Mouse (Mus musculus) forebrain, embryonic 15.5 days (tissue): ENCODE data around the gene Cstl1. TPM values are rescaled to one million over a fixed set of nuclear protein-coding genes. Genes with fewer than 3 reads are reported as not detected.
"Not testable (repeated sequence)": the region's sequence is repeated elsewhere in the genome, so short reads cannot be mapped to it uniquely, and the experiment has no call there.

Source experiments
- ATAC-seq: fragments of 200-750 bp; cut with Nextera tagmentation; replicated peaks from 2 replicates; pipeline ENCODE4 v1.8.0; 2017; ENCODE audit warnings: mild to moderate bottlenecking, moderate TSS enrichment, moderate library complexity
- H3K27ac ChIP-seq: fragments of 300-500 bp; sonication (generic); replicated peaks from 2 replicates; pipeline ENCODE4 v1.5.1; 2015; ENCODE audit warnings: mild to moderate bottlenecking, inconsistent platforms
- H3K27me3 ChIP-seq: fragments of 300-500 bp; sonication (generic); 2 replicates; pipeline ENCODE4 v1.6.1; 2015; ENCODE audit warnings: inconsistent platforms
- H3K36me3 ChIP-seq: fragments of 300-500 bp; sonication (generic); 2 replicates; pipeline ENCODE4 v1.6.1; 2015; ENCODE audit warnings: mild to moderate bottlenecking, inconsistent platforms
- H3K4me1 ChIP-seq: fragments of 300-500 bp; sonication (generic); 2 replicates; pipeline ENCODE4 v1.6.1; 2015; ENCODE audit warnings: inconsistent platforms
- H3K4me2 ChIP-seq: fragments of 300-500 bp; sonication (generic); replicated peaks from 2 replicates; pipeline ENCODE4 v1.6.1; 2015; ENCODE audit warnings: mild to moderate bottlenecking, inconsistent platforms
- H3K4me3 ChIP-seq: fragments of 300-500 bp; sonication (generic); 2 replicates; pipeline ENCODE4 v1.5.1; 2015; ENCODE audit warnings: mild to moderate bottlenecking, inconsistent platforms
- H3K9ac ChIP-seq: fragments of 300-500 bp; sonication (generic); replicated peaks from 2 replicates; pipeline ENCODE4 v1.6.1; 2015; ENCODE audit warnings: mild to moderate bottlenecking, inconsistent platforms
- H3K9me3 ChIP-seq: fragments of 300-500 bp; sonication (generic); 2 replicates; pipeline ENCODE4 v1.6.1; 2016; ENCODE audit warnings: inconsistent platforms
- WGBS: fragments of 180-500 bp; shearing (Covaris S2); methylation state at CpG from one replicate; pipeline ENCODE4 v1.1.7; 2015; ENCODE audit warnings: mixed read lengths; 5-methylcytosine and 5-hydroxymethylcytosine counted together
- polyA plus RNA-seq: library from polyadenylated mRNA; unstranded; fragments of >200 nt; fragmentation: Nextera tagmentation; extraction: Ambion mirVana; gene quantifications from 2 replicates; pipeline ENCODE4 v1.2.1, GENCODE M21; 2015

Cstl1 gene
- polyA plus RNA-seq, 1 experiment from 2014 or later, result not detected

DNA sequence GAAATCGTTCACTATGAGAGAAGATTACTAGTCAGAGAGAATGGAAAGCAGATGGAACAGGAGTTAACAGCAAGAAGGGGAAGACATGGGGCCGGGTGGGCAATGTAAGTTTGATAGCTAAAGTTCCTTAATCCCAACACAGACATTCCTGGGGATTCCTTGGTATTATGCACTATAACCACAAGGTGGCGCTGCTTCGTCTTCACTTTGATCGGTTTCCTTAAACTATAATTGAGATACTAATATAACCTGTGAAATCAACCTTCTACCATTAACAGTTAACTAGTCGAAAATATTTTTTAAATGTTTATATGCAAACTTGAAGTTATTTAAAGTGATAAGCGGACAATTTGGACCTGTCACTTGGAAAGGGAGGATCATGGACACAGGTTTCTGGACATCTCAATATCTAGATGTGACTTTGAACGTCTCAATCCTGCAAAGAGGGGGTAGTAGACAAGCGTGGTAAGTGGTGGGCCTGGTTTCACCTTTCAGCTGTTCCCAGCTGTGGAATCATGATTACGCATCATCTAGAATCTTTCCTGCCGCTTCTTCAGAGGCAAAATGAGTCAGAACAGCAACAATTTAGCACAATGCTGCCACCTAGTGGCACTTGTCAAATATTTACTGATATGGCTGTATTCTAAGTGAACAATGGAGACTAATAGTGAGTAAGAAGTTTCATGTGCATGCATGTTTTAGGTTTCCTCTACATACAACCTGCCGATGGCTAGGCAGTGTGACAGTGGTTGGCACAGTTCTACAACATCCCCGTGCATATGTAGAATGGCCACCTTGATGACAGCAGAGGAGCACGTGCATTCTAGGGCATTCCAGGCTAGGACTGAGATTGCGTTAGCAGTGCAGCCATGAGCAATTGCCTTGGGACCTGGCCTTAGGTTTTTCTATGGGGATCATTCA lies 2.0 kb downstream of the Cstl1 start:
- Histone ChIP-seq H3K4me2 (peak overlapping the region; percentile 51), H3K9ac (peak overlapping the region; percentile 34; the same call in 1 of the 2 replicates), H3K27me3 (no peaks in the 10 kb centered on the region), H3K4me3 (peak overlapping the region; percentile 32), H3K4me1 (peaks cover 2% of the 10 kb centered on the region; the same call in 1 of the 2 replicates), H3K36me3 (no peaks in the 10 kb centered on the region), H3K9me3 (no peaks in the 10 kb centered on the region), H3K27ac (no peak overlapping the region)
- WGBS, result 17% methylated on average over 15 of the region's 15 CpGs
- ATAC-seq, result peak; percentile 87

DNA sequence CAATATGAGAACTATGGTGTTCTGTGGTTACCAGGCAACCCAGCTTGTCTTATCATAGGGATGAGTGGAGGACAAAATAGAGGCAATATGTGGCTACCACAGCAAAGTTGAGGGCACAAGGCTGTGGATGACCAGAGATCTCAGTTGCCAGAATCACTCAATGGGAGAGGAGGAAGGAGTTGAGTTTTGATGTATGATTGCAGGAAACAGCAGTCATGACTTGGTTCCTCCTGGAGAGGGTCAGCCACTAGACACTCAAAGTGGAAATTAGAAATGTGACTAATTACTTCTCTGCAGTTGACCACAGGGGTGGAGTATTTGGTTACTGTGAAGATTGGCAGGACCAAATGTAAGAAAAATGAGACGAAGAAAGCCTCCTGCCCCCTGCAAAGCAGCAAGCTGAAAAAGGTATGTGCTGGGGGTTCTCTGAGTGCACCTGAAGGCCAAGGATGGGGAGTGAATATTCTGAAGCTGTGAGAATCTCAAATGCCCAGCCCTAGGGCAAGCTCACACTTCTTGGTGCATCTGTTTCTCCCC lies 4.2 kb downstream of the Cstl1 start:
- H3K4me1 ChIP-seq, result peaks cover 2% of the 10 kb centered on the region; the same call in 1 of the 2 replicates
- 65% methylated on average over 1 of the region's 1 CpGs for WGBS
- H3K36me3 ChIP-seq, result no peaks in the 10 kb centered on the region
- no peak overlapping the region for H3K9ac ChIP-seq
- H3K4me2 ChIP-seq, result no peak overlapping the region
- no peak overlapping the region for H3K4me3 ChIP-seq
- no peaks in the 10 kb centered on the region for H3K9me3 ChIP-seq
- H3K27me3 ChIP-seq, result no peaks in the 10 kb centered on the region
- no peak for ATAC-seq
- H3K27ac ChIP-seq, result no peak overlapping the region

DNA sequence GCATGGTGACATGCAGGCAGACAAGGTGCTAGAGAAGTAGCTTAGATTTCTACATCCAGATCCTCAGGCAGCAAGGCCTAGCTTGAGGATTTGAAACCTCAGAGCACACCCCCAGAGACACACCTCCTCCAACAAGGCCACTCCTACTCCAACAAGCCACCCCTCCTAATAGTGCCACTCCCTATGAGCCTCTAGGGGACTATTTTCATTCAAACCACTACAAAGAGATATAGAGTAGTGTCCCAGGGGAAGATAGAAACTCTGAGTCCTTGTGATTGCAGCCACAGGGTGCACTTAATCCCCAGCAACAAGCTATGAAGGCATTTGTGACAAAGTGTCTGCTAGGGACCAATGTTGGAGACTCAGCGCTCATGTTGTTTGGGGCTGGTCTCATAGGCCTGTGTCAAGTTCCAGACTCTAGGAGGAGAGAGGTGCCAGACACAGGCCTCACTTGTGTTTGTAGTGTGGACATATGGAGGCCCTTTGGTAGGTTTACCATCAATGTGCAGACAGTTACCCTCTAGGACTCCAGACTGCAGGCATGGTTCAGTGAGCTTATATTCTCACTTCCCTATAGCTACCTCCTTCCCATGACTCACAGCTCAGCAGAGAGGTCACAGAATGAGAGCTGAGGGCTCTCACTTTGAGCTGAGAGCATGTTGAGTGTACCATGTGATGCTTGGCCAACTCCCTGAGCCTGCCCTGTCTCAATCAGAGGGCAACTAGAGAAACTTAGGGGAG lies 13.7 kb downstream of the Cstl1 start:
- Histone ChIP-seq H3K4me3 (no peak overlapping the region), H3K4me1 (no peaks in the 10 kb centered on the region), H3K27ac (no peak overlapping the region), H3K9ac (no peak overlapping the region), H3K4me2 (no peak overlapping the region), H3K27me3 (no peaks in the 10 kb centered on the region), H3K9me3 (no peaks in the 10 kb centered on the region), H3K36me3 (no peaks in the 10 kb centered on the region)
- 93% methylated on average over 1 of the region's 1 CpGs for WGBS
- no peak for ATAC-seq

DNA sequence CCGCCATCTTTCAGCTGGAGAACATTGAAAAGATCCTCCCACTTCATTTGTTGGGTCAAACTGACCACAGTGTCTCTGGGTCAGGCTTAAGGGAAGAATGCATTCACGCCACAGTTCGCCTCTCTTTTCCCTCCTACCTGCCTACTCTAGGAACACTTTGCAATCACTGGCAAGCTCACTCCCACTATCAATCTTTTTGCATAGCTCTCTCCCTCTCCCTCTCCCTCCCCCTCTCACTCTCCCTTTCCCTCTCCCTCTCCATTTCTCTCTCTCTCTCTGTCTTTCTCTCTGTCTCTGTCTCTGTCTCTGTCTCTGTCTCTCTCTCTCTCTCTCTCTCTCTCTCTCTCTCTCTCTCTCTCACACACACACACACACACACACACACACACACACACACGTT lies 21.2 kb downstream of the Cstl1 start, which contains the start of gene Cst11:
Gene Cst11 (minus strand): TSS at position 101 of the 400 bp plus-strand sequence.
- H3K4me2 ChIP-seq, H3K27ac ChIP-seq, ATAC-seq, H3K36me3 ChIP-seq, H3K4me3 ChIP-seq, H3K27me3 ChIP-seq, H3K9ac ChIP-seq, H3K9me3 ChIP-seq, H3K4me1 ChIP-seq: not testable (repeated sequence)
- WGBS, result 83% methylated on average over 4 of the region's 4 CpGs

DNA sequence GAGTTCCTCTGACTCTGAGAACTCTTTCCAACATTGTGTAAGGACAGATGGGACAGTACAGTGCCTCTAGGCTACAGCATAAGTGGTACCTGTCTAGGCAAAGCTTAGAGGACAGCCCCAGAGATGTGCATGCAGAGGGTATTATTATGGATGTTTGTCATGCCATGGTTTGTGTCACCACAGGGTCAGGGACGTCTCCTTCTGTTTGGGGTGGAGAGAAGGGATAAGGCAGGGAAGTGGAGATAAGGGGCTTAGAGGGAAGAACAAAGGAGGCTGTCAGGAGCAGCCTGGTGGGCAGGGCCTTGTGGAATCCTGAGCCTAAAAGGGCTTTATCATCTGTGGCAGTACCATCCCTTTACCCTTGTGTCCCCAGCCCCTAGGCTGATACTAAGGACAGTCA lies 31.6 kb downstream of the Cstl1 start, which contains the start of gene 8030411F24Rik:
Gene 8030411F24Rik (plus strand): TSS at position 301 of the 400 bp plus-strand sequence.
- Histone ChIP-seq H3K9ac (no peak within 1 kb of the TSS), H3K4me3 (no peak within 1 kb of the TSS), H3K4me2 (no peak within 1 kb of the TSS), H3K27me3 (no peaks in the 10 kb centered on the region), H3K36me3 (no peaks in the 10 kb centered on the region), H3K4me1 (no peaks in the 10 kb centered on the region), H3K27ac (no peak within 1 kb of the TSS), H3K9me3 (no peaks in the 10 kb centered on the region)
- WGBS, result 15% methylated on average over 1 of the region's 1 CpGs
- no peak for ATAC-seq

DNA sequence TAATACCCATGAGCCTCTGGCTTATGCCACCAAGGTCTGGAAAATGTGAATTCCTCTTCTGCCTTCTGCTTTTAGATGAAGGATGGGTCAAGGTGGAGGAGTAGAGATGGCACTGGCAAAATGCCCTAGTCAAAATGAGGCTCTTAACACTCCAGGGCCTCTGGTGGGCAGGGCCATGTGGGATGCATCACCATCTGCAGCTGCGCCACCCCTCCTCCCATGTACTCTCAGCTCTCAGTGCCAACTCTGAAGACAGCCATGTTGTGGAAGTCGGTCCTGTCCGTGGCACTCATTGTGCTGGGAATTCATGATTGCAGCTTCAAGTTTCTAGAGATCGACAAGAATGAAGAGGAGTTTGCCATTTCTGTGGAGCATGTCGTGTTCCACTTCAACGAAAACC lies 39.0 kb downstream of the Cstl1 start, which contains the start of gene Cst12:
Gene Cst12 (plus strand): TSS at position 220 of the 400 bp plus-strand sequence.
- H3K9me3 ChIP-seq, result no peaks in the 10 kb centered on the region
- WGBS, result 92% methylated on average over 6 of the region's 6 CpGs
- H3K27me3 ChIP-seq, result no peaks in the 10 kb centered on the region
- no peak within 1 kb of the TSS for H3K27ac ChIP-seq
- no peak for ATAC-seq
- no peak within 1 kb of the TSS for H3K4me3 ChIP-seq
- no peak within 1 kb of the TSS for H3K4me2 ChIP-seq
- no peak within 1 kb of the TSS for H3K9ac ChIP-seq
- H3K36me3 ChIP-seq, result no peaks in the 10 kb centered on the region
- no peaks in the 10 kb centered on the region for H3K4me1 ChIP-seq

DNA sequence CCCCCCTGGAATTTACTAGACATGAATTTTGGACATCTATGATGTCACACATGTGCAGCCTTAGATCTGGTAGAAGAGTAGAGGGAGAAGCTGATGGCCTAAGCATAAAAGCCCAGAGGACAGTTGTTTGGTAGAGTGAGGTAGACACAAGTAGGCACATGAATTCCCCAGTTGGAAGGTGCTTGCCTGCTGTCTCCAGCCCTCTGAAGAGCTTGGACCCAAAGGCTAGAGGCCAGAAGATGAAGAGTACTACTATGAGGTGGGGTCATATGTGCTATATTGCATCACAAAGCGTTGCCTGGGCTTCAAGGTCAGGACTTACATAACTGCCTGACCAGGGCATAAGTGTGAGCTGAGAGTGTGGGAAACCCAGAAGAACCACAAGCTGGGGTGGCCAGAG lies 48.3 kb downstream of the Cstl1 start, which contains the start of gene Cst8:
Gene Cst8 (plus strand): TSS at position 301 of the 400 bp plus-strand sequence.
- WGBS, result 92% methylated on average over 1 of the region's 1 CpGs
- H3K9ac ChIP-seq, result no peak within 1 kb of the TSS
- no peak within 1 kb of the TSS for H3K4me2 ChIP-seq
- H3K4me3 ChIP-seq, result no peak within 1 kb of the TSS
- H3K9me3 ChIP-seq, result no peaks in the 10 kb centered on the region
- no peaks in the 10 kb centered on the region for H3K27me3 ChIP-seq
- H3K27ac ChIP-seq, result no peak within 1 kb of the TSS
- no peaks in the 10 kb centered on the region for H3K36me3 ChIP-seq
- no peak for ATAC-seq
- no peaks in the 10 kb centered on the region for H3K4me1 ChIP-seq

DNA sequence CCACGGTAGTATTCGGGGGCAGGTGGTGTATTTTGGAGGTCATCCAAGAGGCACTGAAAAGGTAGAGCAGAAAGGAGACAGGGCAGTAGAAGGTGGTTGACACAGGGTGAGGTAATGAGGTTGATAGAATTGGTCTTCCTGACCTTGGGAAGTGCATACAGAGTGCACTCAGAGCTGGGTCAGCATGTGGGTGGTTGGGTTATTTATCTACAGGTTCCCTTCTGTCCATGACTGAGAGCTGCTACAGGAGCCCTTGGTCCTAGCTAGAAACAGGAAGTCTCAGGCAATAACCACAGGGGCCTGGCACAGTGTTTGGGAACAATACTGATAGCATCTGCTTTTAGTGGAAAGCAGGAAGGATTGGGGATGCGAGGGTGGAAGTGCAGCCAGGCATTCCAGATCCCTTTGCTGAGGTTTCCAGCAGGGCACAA lies 51.3 kb downstream of the Cstl1 start:
- Histone ChIP-seq H3K27me3 (no peaks in the 10 kb centered on the region), H3K4me2 (no peak overlapping the region), H3K36me3 (no peaks in the 10 kb centered on the region), H3K27ac (no peak overlapping the region), H3K4me3 (no peak overlapping the region), H3K9me3 (no peaks in the 10 kb centered on the region), H3K9ac (no peak overlapping the region), H3K4me1 (no peaks in the 10 kb centered on the region)
- 74% methylated on average over 3 of the region's 3 CpGs for WGBS
- ATAC-seq, result no peak

Other genes with a start within 250 kb of the Cstl1 start
- 62.4 and 72.9 TPM in 2 replicates for gene Nxt1, start 77.8 kb upstream of the Cstl1 start, polyA plus RNA-seq
- 20.7 and 21.2 TPM in 2 replicates for gene Gzf1, start 69.3 kb upstream of the Cstl1 start, polyA plus RNA-seq
- 37.3 and 38.0 TPM in 2 replicates for gene Napb, start 17.9 kb upstream of the Cstl1 start, polyA plus RNA-seq
- gene Cst11, start 21.1 kb downstream of the Cstl1 start, polyA plus RNA-seq, result not detected in 2 replicates
- gene 8030411F24Rik, start 31.7 kb downstream of the Cstl1 start, polyA plus RNA-seq, result not detected in 2 replicates
- gene Cst12, start 39.0 kb downstream of the Cstl1 start, polyA plus RNA-seq, result not detected in 2 replicates
- not detected in 2 replicates for gene Cst8, start 48.4 kb downstream of the Cstl1 start, polyA plus RNA-seq
- gene Cst13, start 69.7 kb downstream of the Cstl1 start, polyA plus RNA-seq, result not detected in 2 replicates
- gene Cst9, start 84.8 kb downstream of the Cstl1 start, polyA plus RNA-seq, result not detected in 2 replicates
- gene 9230104L09Rik, start 114.7 kb downstream of the Cstl1 start, polyA plus RNA-seq, result not detected in 2 replicates
- gene Cst3, start 125.3 kb downstream of the Cstl1 start, polyA plus RNA-seq, result 461 and 495 TPM in 2 replicates